Mouse (Mus musculus): ENCODE measurements at regions not wholly inside any gene's neighbourhood (a gene's known extent, or its start where the extent isn't known, plus 50 kb on each side); places are given as distances from the start of the nearest gene placed in this dataset.
A peak's percentile ranks its signal among the peaks of the same experiment; 100 is the strongest.

DNA sequence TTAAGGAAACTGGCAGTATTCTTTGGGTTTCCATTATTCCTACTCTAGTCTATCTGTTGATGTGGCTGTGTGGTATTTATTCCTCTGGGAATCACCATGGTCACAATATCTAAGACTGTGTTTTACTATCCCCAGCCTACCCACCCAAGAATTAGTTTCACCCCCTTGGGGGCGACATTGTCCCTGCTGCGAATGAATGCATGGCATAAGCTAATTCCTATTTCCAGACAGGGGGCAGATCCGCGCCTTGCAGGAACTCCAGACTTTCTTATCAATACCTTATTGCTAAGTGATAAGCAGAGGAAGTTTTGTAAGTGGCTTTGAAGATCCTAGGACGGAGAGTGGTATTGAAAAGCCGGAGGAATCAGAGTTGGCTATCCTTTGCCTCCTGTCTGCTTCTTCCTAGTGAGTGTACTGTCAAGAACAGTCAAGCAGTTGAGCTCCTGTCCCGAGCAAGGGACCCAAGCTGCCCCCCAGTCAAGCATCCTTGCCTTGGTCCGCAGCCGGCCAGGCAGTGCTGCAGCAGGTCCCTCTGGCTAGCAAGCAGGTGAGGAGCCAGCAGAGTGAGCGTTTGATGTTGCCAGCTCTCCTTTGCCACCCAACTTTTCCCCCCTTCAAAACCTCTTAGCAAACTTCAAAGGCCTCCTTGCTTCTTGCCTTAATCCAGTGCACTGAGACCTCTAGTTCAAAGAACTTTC, 469.3 kb downstream of the Tmem182 start:
- ATAC-seq (ENCODE audit: insufficient number of reproducible peaks, insufficient read depth, low FRiP score, low TSS enrichment): no peak
- 6% methylated on average over 10 of the region's 10 CpGs for WGBS
- Histone ChIP-seq H3K27ac (no peak overlapping the region), H3K4me2 (replicated peaks) (peak overlapping the region; percentile 41), H3K4me3 (0 out of 2 replicates have a peak overlapping the region, but pooled peaks have one; percentile 13), H3K9me3 (no peaks in the 10 kb centered on the region), H3K4me1 (peaks cover 32% of the 10 kb centered on the region), H3K9ac (0 out of 2 replicates have a peak overlapping the region, but pooled peaks have one; percentile 33), H3K36me3 (no peaks in the 10 kb centered on the region), H3K27me3 (peaks cover 5% of the 10 kb centered on the region; the same call in 1 of the 2 replicates)

DNA sequence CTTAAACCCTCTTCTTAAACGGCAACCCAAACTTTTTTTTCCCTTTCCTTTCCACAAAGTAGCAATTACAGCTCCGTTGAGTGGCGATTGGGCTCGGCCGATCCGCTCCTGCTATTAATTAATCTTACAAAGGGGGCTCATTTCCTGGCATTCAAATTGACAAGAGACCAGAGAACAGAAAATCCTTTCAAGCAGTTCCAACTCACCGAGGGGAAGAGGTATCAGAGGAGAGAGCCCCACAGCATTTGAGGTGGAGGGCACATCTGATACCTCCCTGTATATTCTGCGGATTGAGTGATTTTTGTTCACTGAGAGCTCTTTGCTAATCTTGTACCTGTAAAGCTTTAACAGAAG, 469.8 kb downstream of the Tmem182 start:
- H3K9ac ChIP-seq: no peak overlapping the region
- H3K4me1 ChIP-seq: peaks cover 32% of the 10 kb centered on the region
- ATAC-seq (ENCODE audit: insufficient number of reproducible peaks, insufficient read depth, low FRiP score, low TSS enrichment): no peak

DNA sequence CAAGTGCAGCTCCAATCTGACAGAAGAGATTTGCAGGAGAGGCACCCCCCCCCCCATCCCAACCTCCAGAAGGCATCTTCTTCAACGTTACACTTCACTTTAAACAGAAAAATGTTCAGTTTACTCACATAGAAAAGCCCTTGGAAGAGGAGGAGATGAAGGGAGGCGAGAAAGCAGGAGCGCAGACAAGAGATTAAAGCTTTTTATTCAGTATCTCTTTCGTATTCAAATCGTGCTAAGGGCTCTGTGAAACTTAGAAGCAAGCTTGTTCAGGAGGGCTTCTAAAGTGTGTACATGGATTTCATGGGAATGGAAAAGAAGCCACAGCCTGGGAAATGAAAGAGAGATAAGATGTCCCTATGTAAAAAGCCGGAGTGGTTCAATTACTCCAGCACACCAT, 470.2 kb downstream of the Tmem182 start:
- Histone ChIP-seq H3K4me3 (0 out of 2 replicates have a peak overlapping the region, but pooled peaks have one; percentile 13), H3K27me3 (peaks cover 5% of the 10 kb centered on the region; the same call in 1 of the 2 replicates), H3K4me2 (replicated peaks) (peak overlapping the region; percentile 41), H3K27ac (no peak overlapping the region), H3K4me1 (peaks cover 32% of the 10 kb centered on the region), H3K36me3 (no peaks in the 10 kb centered on the region), H3K9me3 (no peaks in the 10 kb centered on the region), H3K9ac (no peak overlapping the region)
- ATAC-seq (ENCODE audit: insufficient number of reproducible peaks, insufficient read depth, low FRiP score, low TSS enrichment): no peak
- WGBS: 16% methylated on average over 6 of the region's 6 CpGs

More for the DNA sequence above, 469.8 kb downstream of the Tmem182 start:
- no peaks in the 10 kb centered on the region for H3K36me3 ChIP-seq
- peaks cover 5% of the 10 kb centered on the region; the same call in 1 of the 2 replicates for H3K27me3 ChIP-seq
- no peaks in the 10 kb centered on the region for H3K9me3 ChIP-seq
- no peak overlapping the region for H3K27ac ChIP-seq
- H3K4me3 ChIP-seq: 0 out of 2 replicates have a peak overlapping the region, but pooled peaks have one; percentile 13
- H3K4me2 ChIP-seq (replicated peaks): peak overlapping the region; percentile 41
- under 1% methylated on average over 8 of the region's 8 CpGs for WGBS

DNA sequence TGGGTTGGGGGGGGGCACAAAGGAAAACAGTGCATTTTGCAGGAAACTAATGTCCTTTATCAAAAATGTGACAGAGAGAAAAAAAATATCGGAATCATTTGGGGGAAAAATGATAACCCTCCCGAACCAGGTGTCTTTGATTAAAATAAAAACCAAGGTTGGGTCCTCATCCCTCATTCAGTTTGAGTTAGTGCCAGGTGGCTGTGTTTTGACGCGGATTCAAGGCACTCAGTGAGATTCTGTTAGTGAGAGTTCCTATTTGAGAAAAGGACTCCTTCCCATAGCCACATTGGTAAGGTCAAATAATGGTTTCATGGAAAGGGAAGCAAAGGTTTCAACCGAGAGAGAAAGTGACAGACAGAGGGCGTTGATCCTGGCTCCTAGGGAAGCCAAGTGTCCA, 470.9 kb downstream of the Tmem182 start:
- Histone ChIP-seq H3K27ac (no peak overlapping the region), H3K9ac (no peak overlapping the region), H3K4me3 (no peak overlapping the region), H3K9me3 (no peaks in the 10 kb centered on the region), H3K27me3 (peaks cover 5% of the 10 kb centered on the region; the same call in 1 of the 2 replicates), H3K4me1 (peaks cover 25% of the 10 kb centered on the region), H3K36me3 (no peaks in the 10 kb centered on the region), H3K4me2 (replicated peaks) (no peak overlapping the region)
- 27% methylated on average over 6 of the region's 6 CpGs for WGBS
- no peak for ATAC-seq (ENCODE audit: insufficient number of reproducible peaks, insufficient read depth, low FRiP score, low TSS enrichment)

DNA sequence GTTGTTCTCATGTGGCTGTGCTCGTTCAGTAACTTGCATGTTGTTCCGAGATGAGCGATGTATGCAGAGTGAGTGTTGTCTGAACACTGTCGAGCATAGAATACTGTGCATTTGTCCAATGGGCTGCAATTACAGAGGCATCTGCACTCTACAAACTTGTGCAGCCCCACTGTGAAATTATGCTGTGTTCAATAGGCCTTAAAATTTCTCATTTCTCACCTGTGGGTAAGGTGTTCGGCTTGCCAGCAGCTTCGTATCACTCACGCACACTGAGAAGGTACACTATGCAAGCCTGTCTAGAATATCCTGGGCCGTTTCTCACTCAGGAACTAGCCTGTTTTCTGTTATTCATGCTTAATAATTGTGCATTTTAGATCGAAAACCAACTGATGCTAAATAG, 479.8 kb downstream of the Tmem182 start:
- no peaks in the 10 kb centered on the region for H3K36me3 ChIP-seq
- ATAC-seq (ENCODE audit: insufficient number of reproducible peaks, insufficient read depth, low FRiP score, low TSS enrichment): no peak
- WGBS: 86% methylated on average over 9 of the region's 9 CpGs

DNA sequence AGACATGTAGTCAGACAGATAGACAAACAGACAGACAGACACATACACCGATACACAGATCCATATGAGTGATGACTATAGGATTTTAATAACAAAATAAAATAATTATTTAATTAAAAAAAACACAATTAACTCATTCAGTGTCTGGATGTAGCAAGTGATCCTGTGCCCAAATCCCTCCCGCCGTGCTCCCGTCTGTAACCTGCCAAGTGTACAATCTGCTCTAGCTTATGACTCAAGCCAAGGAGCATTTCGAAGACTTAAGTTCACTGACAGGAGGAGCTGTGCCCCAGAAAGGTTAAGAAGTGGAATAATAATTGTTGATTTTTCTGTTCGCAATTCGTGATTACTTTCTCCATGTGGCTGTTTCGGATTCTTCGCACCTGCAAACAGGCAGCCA, 480.8 kb downstream of the Tmem182 start:
- H3K36me3 ChIP-seq: no peaks in the 10 kb centered on the region
- no peaks in the 10 kb centered on the region for H3K9me3 ChIP-seq
- 90% methylated on average over 9 of the region's 9 CpGs for WGBS
- ATAC-seq (ENCODE audit: insufficient number of reproducible peaks, insufficient read depth, low FRiP score, low TSS enrichment): no peak
- H3K4me1 ChIP-seq: no peaks in the 10 kb centered on the region
- no peak overlapping the region for H3K4me3 ChIP-seq
- H3K4me2 ChIP-seq (replicated peaks): no peak overlapping the region
- no peak overlapping the region for H3K9ac ChIP-seq
- no peak overlapping the region for H3K27ac ChIP-seq
- H3K27me3 ChIP-seq: no peaks in the 10 kb centered on the region

More for the DNA sequence above, 479.8 kb downstream of the Tmem182 start:
- Histone ChIP-seq H3K27ac (no peak overlapping the region), H3K4me3 (no peak overlapping the region), H3K27me3 (no peaks in the 10 kb centered on the region), H3K4me1 (no peaks in the 10 kb centered on the region), H3K9me3 (no peaks in the 10 kb centered on the region), H3K9ac (no peak overlapping the region), H3K4me2 (replicated peaks) (no peak overlapping the region)

DNA sequence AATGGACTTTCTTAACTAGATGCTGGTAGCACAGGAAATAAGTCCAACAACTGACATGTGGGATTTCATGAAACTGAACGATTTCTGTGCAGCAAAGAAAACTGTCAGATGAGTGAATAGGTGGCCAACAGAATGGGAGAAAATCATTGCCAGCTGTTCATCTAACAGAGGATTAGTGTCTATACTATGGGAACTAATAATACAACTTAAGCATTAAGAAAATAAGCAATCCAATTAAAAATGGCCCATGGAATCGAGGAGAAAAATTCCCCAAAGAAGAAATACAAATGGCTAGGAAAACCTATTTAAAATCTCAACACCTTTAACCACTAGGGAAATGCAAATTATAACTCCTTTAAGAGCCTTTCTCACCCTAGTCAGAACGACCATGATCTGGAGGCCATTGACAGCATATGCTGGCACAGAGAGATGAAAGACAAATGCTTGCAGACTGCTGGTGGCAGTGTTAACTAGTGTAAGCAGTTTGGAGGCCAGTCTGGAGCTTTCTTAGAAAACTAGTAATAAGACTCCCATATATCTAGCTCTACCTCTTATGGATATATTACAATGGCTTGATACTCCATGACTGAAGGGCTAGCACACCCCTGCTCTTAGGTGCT, 521.6 kb downstream of the Tmem182 start:
- Histone ChIP-seq H3K9ac (no peak overlapping the region), H3K4me3 (no peak overlapping the region), H3K27ac (no peak overlapping the region), H3K4me2 (replicated peaks) (no peak overlapping the region), H3K27me3 (no peaks in the 10 kb centered on the region), H3K9me3 (no peaks in the 10 kb centered on the region), H3K36me3 (no peaks in the 10 kb centered on the region), H3K4me1 (no peaks in the 10 kb centered on the region)
- ATAC-seq (ENCODE audit: insufficient number of reproducible peaks, insufficient read depth, low FRiP score, low TSS enrichment): no peak
- WGBS: 12% methylated on average over 3 of the region's 3 CpGs

DNA sequence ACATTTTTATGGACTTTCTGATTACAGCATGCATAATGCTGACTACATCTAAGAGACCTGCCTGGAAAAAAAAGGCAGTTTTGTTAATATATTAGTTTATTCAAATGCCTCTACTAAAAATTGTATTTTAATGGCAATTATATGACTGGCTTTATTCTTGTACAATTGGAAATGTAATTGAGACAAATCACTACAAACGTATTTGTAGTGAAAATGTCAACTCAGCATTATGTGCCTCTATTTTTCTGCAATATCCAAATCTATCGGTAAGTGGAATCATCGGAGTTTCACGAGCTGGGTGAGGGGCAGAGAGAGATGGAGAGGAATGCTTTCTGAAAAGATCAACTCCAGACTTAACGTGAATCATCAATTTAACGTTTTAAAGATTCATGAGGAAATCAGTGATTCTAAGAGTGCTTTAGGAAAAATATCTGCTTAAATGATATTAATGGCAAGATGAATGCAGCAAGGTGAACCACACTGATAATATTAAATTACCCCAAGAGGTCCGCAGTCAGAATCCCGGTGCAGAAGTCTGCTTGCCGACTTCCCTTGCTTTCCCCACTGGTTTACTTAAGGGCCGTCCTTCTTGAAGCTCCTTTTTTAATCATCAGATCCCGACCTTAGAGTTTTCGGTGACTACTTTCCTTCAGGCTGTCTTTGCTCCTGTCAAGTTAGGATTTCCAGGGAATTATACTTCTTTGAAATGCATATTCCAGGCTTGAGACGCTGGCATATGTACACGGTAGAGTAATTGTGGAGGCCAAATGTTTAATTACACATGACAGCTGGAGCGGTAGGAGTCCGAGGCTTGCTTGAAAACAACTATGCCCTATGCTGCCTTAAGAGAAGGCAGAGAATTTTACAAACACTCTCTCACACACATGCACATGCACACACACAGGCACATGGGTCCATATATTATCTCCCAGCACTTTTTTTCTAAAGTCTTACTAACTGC, 544.7 kb downstream of the Tmem182 start:
- Histone ChIP-seq H3K4me2 (replicated peaks) (no peak overlapping the region; the same call in 1 of the 2 replicates), H3K27ac (no peak overlapping the region)

DNA sequence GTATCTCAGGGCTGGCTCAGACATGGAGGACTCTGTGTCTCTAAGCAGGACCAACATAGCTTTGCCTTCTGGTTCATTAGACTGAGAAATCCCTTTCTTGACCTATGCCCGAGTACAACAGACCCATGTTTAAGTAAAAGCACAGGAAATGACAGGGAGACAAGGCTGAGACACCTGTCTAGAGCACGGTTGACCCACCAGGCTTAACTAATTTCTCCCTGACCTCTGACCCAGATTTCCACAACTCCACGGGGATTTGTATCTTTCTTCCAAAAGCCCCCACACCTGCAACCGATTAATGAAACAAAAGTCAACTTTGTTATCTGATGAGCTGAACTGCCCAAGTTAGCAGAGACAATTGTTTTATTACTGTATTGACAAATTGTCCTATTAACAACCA, 553.7 kb downstream of the Tmem182 start:
- 6% methylated on average over 4 of the region's 4 CpGs for WGBS
- Histone ChIP-seq H3K4me3 (no peak overlapping the region), H3K36me3 (no peaks in the 10 kb centered on the region), H3K9ac (no peak overlapping the region), H3K4me1 (peaks cover 4% of the 10 kb centered on the region; the same call in 1 of the 2 replicates), H3K9me3 (no peaks in the 10 kb centered on the region), H3K27ac (no peak overlapping the region), H3K4me2 (replicated peaks) (no peak overlapping the region), H3K27me3 (no peaks in the 10 kb centered on the region)
- no peak for ATAC-seq (ENCODE audit: insufficient number of reproducible peaks, insufficient read depth, low FRiP score, low TSS enrichment)

More for the DNA sequence above, 544.7 kb downstream of the Tmem182 start:
- Histone ChIP-seq H3K9ac (no peak overlapping the region), H3K9me3 (no peaks in the 10 kb centered on the region), H3K4me1 (no peaks in the 10 kb centered on the region), H3K36me3 (no peaks in the 10 kb centered on the region), H3K27me3 (no peaks in the 10 kb centered on the region), H3K4me3 (no peak overlapping the region)
- ATAC-seq (ENCODE audit: insufficient number of reproducible peaks, insufficient read depth, low FRiP score, low TSS enrichment): no peak
- WGBS: 46% methylated on average over 16 of the region's 16 CpGs

DNA sequence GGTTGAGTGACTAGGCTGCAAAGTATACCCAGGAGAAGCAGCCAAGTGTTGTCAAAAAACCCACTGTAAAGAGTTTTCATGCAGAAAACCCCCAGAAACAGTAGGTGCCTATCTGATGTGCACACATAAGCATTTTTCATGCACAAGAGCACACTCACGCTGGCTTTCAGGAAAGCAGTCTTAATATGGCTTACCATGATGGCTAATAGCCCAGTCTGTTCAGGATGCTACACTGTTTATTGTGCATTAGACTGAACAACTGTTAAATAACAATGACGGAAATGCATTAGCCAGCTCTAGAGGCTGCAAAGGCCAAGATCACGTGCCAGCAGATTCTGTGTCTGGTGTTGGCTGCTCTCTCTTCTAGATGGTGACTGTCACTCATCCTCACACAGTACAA, 556.1 kb downstream of the Tmem182 start:
- no peak overlapping the region for H3K4me3 ChIP-seq
- ATAC-seq (ENCODE audit: insufficient number of reproducible peaks, insufficient read depth, low FRiP score, low TSS enrichment): no peak
- no peaks in the 10 kb centered on the region for H3K27me3 ChIP-seq
- 80% methylated on average over 3 of the region's 3 CpGs for WGBS
- H3K9ac ChIP-seq: no peak overlapping the region
- H3K4me1 ChIP-seq: peaks cover 4% of the 10 kb centered on the region; the same call in 1 of the 2 replicates
- H3K27ac ChIP-seq: no peak overlapping the region
- H3K36me3 ChIP-seq: no peaks in the 10 kb centered on the region
- no peak overlapping the region for H3K4me2 ChIP-seq (replicated peaks)
- H3K9me3 ChIP-seq: no peaks in the 10 kb centered on the region

DNA sequence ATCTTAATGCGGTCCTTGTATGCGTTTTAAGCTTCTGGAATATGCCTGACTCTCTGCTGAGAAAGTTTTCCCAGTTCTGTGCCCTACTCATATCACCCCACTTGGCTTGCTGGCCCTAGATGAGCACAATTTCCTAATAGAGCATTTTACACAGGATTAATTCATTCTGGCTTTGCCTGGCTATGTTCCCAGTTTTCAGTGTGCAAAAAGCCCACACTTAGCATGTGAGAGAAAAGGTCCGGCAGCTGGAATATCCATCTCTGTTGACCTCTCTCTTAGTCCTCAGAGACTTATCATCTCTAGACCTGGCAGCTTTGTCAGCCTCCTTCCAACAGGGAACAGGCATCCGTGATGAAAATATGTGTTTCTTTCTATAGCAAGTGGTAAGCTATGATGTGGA, 574.6 kb downstream of the Tmem182 start:
- H3K36me3 ChIP-seq: no peaks in the 10 kb centered on the region
- no peak overlapping the region for H3K27ac ChIP-seq
- ATAC-seq (ENCODE audit: insufficient number of reproducible peaks, insufficient read depth, low FRiP score, low TSS enrichment): no peak
- WGBS: 77% methylated on average over 4 of the region's 4 CpGs
- H3K4me3 ChIP-seq: no peak overlapping the region
- H3K27me3 ChIP-seq: no peaks in the 10 kb centered on the region
- H3K9me3 ChIP-seq: no peaks in the 10 kb centered on the region
- H3K4me2 ChIP-seq (replicated peaks): no peak overlapping the region
- H3K4me1 ChIP-seq: no peaks in the 10 kb centered on the region
- H3K9ac ChIP-seq: no peak overlapping the region

All from embryonic facial prominence, embryonic 12.5 days (tissue).